Mouse (Mus musculus): ENCODE measurements around the gene Ush1c.

- TF ChIP-seq CTCF (IDR thresholded peaks at IDR 0.05; ENCODE audit: insufficient read depth, low read length) (no peak), POLR2A (IDR thresholded peaks at IDR 0.05; ENCODE audit: borderline replicate concordance, extremely low read depth, low read depth, low read length) (no peak)
Observed at GRCm38 (mm10) chr7:46157746-46158145, 80.6 kb downstream of the Ush1c start.

Data from lung, adult 2 months (tissue).